Mouse (Mus musculus): ENCODE measurements around the gene Dusp27. TPM values are rescaled to one million over a fixed set of nuclear protein-coding genes. Genes with fewer than 3 reads are reported as not detected.

The Dusp27 gene
- total RNA-seq, 2 experiments from 2014 or later: 0.23 to 0.58 TPM

DNA sequence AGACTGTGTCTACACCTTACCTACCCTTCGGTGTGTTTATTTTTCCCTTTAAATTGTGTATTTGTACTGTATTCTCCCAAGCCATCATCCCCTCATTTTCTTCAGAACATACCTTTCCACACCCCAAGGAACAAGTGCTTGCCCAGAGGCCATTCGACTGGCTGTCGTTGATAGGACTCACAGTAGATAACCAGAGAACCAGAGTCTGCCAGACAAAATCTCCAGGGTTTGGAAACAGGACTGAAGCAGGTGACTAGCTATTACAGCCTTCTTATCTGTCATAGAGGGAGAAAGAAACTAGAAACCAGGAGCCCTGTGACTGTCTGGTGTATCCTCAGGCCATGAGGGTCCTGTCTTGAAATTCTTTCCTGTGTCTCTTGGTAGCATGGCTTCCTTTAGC lies 22.9 kb downstream of the Dusp27 start:
- no peak for DNase-seq (ENCODE audit: low spot score in 2 of 2)

DNA sequence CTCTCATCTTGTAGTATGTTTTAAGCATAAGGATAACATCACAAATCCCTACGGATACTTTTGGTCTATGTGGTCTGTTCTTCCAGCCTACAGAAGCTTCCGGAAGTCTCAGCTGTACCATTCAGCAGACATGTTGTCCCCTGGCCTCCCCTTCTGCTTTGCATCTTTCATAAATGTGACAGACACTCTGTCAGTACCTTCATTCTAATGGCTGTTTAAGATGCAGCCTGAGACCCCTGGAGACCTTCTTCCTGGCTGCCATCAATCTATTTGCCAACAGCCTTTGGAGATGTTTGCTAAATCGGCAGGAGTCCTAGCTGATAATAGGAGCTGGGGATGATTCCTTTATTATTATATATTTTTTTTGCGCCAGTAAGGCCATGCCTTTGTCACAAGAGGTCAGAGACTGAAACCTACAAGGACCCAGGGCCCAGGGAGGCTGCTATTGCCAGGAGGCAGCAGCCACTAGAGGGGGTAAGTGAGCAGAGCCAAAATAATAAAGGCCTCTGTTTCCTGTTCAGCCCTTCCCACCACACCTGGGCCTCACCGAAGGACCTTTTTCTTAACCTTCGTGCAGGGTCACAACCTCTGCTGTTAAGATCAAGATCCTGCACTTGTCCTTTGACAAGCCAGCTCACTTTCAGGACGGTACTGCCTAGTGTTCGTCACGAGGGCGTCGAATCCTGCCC lies 24.7 kb downstream of the Dusp27 start:
- no peak for DNase-seq (ENCODE audit: low spot score in 2 of 2)

DNA sequence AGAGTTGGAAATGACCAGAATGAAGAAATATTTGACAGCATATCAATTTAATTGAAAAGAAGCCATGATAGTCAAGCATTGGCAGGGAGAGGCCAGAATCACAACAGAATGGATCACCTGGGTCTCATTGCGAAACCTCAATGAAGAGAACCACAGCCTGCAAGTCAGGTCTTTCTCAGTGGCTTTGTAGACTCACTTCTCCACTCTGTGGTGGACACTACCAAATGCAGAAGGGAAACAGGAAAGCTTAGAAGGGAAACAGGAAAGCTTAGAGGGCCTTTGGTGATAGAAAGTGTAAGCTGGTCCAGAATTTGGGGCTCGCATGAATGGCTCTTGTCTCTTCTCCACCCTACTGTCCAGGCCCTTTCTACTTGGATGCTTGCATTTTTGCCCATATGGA lies 29.6 kb downstream of the Dusp27 start:
- DNase-seq (ENCODE audit: low spot score in 2 of 2): no peak

DNA sequence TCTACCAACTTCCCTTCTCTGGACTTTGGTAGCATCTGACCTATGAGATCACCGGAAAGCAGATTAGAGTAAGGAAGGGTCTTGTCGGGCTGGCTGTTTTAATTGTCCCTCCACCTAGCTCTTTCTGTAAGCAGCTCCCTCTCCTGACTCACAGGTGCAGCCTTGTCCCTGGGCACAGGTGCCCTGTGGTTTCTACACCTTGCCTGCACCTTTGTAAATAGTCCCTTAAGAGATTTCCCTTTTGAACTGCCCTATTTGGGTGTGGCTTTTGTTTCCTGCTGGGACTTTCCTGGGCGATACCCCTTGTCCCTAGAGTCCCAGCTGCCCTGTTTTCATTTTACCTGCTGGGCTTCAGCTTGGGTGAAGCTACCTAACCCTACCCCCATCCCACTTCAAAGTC lies 33.3 kb downstream of the Dusp27 start:
- no peak for DNase-seq (ENCODE audit: low spot score in 2 of 2)

DNA sequence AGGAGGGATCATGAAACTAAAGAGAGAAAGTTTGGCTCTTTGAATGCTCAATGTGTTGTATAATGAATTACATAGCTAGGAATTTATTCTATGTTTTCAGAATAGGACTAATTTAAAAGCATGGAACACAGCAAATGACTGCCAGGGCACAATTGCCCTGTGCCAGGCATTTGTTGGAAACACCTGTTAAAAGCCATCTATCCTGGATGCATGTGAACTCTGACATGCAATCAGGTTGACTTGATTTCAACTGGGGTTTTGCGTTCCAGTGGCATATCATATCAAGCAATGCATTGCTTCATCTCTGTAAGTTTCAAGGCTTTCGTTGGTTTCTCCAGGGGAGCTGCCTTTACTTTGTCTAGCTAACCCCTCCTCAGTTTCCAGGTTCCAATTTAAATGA lies 37.4 kb downstream of the Dusp27 start:
- DNase-seq (ENCODE audit: low spot score in 2 of 2): no peak

DNA sequence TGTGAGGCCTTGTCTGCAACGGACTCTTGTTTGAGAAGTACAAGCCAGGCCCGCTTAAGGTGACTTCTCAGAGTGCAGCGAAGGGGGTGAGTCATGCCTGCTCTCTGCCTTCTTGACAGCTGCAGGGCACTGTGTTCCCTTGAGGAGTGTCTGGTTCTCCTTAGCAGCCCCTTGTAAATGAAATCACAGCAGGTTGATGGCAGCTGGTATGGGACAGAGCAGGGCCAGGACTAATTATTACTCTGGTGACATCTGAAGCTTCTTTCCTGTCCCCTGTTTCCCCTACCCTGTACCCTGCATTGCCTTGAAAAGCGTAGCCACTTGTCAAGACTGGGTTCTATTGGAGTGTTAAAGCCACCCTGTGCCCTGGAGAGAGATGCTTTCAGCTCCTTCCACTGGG lies 38.0 kb downstream of the Dusp27 start:
- DNase-seq (ENCODE audit: low spot score in 2 of 2): no peak

DNA sequence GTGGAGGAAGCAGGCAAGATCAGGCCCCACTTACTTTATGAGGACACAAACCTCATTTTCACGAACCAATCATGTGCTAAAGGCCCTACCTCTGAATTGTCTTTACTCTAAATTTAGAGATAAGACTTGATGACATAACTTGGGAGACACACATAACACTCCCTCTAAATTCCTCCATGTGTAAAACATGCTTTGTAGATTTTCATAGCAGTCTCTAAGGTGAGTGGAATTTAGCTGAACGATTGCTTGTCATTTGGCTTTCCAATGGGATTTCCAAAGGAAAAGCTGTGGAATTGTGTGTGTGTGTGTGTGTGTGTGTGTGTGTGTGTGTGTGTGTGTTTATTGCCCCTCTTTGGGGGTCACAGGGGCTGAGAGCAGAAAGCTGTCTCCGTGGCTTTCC lies 38.4 kb downstream of the Dusp27 start:
- no peak for DNase-seq (ENCODE audit: low spot score in 2 of 2)

DNA sequence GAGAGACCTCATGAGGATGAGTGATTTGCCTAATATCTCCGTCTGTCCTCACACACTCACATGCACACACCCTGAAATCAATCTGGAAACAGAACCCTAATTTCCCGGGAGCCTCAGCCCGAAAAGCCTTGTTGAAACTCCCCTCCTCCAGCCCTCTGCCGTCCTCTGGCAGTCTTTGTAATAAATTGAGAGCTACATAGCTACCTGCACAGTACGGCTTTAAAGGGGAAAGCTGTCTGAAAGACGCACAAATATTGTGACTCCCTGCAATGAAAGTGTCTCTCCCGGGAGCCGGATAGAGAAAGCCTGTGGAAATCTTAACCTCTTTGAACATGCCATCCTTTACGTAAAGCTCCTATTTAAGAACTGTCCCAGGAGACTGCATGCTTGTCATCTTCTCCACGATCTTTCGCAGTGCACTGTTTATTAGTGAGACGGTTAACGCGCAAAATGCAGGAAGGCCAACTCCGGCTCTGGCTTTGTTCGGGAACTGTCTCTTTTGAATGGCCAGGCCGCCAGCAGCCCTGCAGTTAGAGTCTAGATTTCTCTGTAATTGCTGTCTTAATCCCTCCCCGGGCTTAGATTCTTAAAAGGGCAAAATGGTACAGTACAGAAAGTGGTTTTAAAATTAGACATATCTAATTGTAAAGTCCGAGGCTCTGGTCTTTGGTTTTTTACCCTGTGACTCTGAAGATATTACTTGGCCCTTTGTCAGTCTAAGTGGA lies 39.1 kb downstream of the Dusp27 start:
- DNase-seq (ENCODE audit: low spot score in 2 of 2): no peak

DNA sequence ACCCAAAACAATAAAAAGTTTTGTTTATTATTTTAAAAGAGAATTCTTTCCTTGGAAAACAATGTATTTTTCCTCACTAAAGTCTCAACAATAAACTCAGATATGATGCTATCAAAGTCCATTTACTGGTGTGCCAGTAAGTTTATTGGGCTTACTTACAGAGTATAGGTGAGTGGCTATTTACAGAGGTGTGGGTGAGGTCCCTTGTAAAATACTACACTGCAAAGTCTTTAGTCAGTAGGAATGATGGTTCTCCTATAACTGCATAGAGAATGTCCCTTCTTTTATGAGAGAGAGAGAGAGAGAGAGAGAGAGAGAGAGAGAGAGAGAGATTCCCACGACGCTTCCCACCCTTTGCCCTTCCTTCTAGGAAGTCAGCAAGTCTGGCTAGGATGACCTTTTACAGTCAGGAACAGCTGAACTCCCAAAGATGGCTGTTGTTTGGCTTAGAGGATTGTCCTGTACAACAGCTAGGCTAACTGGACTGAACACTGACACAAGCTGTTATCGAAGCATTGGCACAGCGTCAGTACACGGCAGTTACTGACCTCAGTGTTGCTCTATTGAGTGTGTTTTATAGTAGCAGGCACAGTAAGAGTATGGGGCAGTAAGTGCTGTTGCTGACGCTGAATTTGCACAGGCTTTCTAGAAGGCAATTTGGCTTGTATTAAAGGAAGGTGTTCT lies 50.5 kb downstream of the Dusp27 start:
- DNase-seq (ENCODE audit: low spot score in 2 of 2): no peak

DNA sequence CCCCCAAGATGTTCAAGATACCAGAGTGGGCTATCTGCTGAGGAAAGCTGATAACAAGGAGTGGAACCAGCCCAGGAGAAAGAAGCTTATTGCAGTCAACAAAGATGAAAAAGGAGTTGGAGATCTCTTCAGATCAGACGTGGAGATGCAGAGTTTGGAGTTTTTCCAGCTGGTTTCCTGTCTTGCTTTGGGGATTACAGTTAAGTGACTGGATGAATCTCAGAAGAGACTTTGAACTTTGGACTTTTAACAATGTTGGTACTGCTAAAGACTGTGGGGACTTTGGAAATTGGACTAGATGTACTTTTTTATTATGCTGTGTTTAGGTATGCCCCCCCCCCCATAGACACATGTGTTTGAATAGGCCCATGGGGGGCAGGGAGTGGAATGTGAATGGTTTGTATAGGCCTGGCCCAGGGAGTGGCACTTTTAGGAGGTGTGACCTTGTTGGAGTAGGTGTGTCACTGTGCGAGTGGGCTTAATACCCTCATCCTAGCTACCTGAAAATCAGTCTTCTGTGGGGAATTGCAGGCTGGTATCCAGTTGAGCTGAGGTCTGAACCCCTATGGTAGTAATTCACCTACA lies 59.8 kb downstream of the Dusp27 start:
- no peak for DNase-seq (ENCODE audit: low spot score in 2 of 2)

DNA sequence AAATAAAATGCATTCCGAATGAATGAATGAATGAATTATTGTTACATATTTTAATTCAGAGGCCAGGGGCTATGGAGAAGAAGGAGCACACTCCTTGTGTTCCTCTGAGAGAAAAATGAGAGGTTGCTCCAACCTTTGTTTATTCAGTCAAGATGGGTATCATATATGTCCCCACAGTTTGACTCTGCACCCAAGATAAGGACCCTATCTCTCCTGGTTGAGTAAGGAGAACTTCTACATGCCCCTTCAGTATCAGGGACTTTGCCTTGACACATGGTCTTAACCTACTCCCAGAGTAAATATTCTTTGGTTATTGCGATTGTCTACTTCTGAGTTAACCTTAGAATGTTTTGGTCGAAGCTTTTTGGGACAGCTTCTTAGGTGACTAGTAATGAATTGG lies 63.9 kb downstream of the Dusp27 start:
- no peak for DNase-seq (ENCODE audit: low spot score in 2 of 2)

DNA sequence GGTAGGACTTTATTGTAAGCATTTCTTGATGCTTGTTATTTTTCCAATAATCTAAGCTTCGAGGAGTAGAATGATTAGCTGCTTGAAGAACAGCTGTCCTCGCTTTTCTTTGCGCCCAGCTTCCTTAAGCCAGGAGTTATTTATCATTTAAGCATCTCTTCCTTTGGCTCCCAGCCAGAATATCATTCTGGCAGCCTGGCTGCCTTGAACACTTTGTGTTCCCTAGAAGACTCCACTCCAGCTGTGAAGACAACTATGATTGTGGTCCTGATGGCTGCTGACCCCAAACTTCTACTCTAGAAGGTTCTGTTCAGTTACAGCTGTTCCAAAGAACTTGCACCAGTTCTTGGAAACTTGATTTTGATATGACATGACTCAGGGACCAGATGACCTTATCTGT lies 66.2 kb downstream of the Dusp27 start:
- DNase-seq (ENCODE audit: low spot score in 2 of 2): no peak

DNA sequence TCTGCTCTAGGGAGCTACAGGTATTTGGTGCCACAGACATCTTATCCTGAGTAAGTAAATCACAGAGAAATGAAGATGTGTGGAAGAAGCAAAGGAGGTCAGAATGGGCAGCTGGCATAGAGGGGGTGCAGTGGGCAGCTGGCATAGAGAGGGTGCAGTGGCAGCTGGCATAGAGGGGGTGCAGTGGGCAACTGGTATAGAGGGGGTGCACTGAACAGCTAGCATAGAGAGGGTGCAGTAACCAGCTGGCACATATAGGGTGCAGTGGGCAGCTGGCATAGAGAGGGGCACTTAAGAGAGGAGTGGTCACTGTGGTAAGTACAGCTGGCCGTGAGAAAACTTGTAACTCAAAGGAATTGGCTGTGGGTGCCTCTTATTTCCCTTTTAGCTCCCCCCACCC lies 67.3 kb downstream of the Dusp27 start:
- DNase-seq (ENCODE audit: low spot score in 2 of 2): no peak

DNA sequence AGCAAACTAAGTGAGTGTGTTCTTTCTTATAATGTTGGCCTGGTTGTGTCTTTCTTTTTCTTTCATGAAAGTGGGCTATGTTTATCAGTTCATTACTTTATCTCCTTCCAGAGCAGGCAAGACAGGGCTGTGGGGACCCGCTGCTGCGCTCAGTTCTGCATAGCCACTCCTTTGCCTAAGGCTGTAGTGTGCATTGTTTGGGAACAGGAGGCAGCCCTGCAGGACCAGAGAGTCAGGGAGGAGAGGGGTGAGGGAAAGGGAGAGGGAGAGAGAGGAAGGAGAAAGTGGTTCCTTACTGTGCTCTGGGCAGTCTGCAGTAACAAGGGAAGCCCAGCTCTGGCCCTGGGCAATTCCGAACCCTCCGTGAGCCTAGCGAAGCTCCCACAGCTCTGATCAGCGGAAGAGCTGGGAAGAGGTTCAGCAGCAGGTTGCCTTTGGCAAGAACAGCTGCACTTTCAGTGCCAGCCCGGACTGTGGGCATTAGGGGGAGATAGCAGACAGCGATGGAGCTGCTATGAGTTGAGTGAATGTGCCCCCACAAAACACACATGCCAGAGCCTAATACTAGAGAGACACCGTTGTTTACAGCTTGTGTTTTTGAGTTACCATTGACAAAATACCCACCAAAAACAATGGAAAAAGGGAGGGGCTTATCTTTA lies 71.5 kb downstream of the Dusp27 start:
- DNase-seq (ENCODE audit: low spot score in 2 of 2): peak in 1 of 2 experiments; percentile 18

DNA sequence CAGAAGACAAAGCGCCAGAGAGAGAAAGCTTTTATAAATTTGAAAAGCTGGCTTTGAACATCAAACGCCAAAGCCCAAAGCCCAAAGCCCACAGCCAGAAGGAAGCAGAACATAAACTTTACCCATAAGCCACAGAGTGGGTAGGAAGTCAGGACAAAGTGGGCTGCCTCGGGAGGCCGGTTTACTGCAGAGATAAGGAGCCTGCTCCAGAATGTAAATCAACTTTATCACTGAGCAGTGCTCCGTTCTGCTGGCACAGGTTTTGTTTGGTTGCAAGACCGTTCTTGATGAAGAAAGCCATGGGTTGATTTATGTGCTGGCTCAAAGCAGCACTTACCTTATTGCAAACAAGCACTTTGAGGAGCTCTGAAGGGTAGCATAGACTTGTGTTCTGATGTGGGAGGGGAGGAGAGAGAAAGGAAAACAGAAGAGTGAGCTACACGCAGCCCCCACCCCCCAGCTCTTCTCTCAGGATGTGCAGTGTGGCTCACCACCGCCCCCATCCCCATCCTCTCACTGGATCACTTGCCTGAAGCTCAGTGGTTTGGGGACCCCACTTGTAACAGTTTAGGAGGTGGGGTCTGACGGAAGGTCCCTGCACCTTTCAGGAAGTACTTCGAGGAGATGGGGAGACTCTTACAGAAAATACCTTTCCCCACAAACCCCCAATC lies 74.3 kb downstream of the Dusp27 start:
- DNase-seq (ENCODE audit: low spot score in 2 of 2): no peak

DNA sequence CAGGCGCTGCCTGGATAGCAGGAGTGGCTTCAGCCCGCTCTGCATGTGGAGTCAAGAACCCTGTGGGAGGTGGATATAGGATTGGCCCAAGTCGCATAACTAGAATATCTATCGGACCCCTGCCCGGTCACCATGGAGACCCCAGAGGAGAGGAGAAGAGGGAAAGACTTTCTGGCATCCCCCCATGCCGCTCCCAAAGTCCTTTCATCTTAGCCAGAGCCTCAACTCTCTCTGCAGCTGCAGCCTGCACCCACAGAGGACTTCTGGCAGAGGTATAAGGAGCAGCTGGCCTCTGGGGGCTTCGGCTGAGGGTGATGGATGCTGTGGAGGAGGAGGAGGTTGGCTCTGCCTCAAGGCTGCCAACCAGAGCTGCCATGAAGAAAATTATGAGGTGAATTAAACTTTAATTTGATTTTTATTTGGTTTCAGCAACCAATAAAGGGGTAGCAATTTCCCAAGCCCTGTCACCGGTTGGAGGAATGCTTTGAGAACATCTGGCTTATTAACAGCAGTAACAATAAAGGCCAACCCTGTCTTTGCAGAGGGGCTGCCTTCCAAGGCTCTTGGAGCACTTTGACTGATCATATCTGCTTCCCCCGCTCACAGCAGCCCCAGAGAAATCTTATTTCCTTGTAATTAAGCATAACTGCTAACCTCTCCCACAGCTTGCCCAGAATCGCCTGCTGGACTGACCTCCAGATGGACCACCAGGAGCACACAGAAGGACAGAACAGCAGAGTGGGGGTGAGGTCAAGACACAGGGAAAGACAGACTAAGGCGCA lies 78.5 kb downstream of the Dusp27 start:
- DNase-seq (ENCODE audit: low spot score in 2 of 2): peak; percentile 17

DNA sequence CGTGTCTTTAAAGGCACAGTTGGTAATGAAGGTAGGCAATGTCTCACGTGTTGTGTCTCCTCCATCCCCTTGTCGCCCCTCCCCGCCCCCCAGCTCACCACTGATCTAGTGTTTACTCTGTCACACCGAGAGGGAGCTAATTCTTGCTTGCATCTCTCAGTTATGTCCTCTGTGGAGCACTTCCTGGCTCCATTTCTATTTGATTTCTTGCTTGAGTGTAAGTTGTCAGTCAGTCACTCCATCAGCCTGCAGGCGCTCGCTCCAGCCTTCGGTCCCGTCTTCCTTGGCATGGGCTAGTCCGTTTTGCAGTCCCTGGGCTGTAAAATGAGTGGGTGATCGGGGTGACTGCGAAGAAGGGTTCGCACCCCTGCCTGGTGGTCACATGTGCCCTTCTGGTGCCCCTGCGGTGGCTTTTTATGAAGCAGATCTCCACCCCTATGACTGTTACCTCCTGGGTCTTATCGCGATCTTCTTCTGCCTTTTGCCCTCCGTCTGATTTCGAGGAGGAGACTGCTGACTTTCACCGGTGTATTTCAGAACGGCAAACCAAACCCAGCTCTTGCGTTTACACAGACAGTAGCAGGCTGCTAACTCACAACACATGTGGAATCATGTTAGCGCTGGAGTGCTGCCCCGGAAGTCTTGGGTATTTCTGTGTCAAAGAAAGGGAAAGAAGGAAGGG lies 79.4 kb downstream of the Dusp27 start:
- DNase-seq (ENCODE audit: low spot score in 2 of 2): no peak
